Mouse (Mus musculus): ENCODE measurements at regions not wholly inside any gene's neighbourhood (a gene's known extent, or its start where the extent isn't known, plus 50 kb on each side); places are given as distances from the start of the nearest gene placed in this dataset.
A peak's percentile ranks its signal among the peaks of the same experiment; 100 is the strongest.

DNA sequence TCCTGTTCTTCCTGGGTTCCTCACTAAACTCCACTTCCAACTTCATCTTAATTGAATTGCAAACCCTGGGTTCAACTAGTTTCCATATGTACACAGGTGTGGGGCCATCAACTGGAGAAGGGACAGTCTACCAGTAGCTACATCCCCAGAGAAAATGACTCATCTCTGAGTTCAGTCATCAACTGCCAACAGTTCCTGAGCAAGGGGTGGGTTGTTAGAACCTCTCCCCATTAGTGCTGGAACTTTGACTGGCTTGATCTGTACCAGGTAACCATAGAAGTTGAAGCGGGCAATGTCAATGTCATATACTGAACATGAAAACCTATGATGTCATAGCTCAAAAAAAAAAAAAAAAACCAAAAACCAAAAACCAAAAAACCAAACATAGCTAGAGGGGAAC lies 69.8 kb downstream of the Gm21750 start:
- DNase-seq, result no peak

GRCm38 (mm10) chr14:73732161-73732560 lies 71.1 kb downstream of the Gm21750 start:
- peak; percentile 26 to 40 for DNase-seq

DNA sequence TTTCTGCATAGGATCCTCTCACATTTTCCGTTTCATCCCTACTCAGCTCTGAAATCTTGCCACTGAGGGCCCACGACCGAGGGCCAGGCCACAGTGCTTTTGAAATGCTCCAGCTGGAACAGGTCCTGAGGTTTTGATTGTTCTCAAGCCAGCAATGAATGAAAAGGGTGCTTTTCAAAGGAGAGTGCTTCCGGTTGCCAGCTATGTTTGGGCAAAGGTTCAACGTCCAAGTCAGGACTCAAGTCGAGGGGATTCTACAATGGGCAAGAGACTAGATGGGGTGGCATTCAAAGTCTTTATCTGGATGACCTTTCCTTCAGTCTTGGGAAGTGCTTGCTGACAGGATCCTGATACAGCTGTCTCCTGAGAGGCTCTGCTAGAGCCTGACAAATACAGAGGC lies 89.8 kb downstream of the Gm21750 start:
- DNase-seq, result no peak

DNA sequence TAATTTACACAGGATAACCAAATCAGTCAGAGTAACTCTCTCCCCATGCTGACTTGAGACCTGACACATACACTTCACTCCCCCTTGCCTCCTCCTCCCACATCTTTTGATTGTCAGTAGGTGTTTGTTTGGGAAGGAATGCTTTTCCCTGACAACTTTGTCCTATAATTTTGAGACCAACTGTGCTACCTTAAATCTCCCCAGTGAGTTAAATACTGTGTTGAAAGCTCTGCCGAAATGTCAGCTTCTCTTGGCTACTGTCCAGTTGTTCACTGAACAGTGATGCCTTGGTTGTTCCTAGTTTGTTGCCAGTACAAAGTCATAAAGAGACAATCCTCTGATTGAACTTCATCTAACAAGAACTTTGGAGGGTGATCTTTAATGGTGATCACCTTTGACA lies 99.0 kb downstream of the Gm21750 start:
- DNase-seq, result no peak

GRCm38 (mm10) chr14:73772964-73773363 lies 111.9 kb downstream of the Gm21750 start:
- no peak for DNase-seq

- DNase-seq, result no peak
Observed at GRCm38 (mm10) chr14:73773810-73774209, 112.8 kb downstream of the Gm21750 start.

- DNase-seq, result peak; percentile 22 to 40
Observed at GRCm38 (mm10) chr14:73776066-73776465, 115.0 kb downstream of the Gm21750 start.

- no peak for DNase-seq
Observed at GRCm38 (mm10) chr14:73807169-73807568, 146.1 kb downstream of the Gm21750 start.

DNA sequence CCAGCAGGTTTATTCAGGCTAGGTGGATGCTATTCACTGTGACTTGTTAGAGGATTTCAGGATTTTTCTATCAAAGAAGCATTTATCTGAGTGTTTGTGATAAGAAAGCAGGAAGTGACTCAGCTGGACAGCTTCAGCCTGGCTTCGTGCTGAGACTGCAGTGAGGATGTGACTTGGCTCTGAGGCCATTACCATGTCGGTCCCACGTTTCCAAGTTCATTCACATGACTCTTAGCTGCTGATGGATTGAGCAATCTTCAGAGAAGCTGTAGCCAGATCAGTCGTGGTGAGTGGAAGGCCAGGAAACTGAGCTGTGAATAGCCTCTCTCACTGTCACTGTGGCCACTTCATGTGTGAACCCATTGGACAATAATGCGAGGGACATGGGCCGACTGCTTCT lies 177.9 kb downstream of the Gm21750 start:
- DNase-seq, result no peak

- DNase-seq, result no peak
Observed at GRCm38 (mm10) chr14:73861782-73862181, 200.8 kb downstream of the Gm21750 start.

DNA sequence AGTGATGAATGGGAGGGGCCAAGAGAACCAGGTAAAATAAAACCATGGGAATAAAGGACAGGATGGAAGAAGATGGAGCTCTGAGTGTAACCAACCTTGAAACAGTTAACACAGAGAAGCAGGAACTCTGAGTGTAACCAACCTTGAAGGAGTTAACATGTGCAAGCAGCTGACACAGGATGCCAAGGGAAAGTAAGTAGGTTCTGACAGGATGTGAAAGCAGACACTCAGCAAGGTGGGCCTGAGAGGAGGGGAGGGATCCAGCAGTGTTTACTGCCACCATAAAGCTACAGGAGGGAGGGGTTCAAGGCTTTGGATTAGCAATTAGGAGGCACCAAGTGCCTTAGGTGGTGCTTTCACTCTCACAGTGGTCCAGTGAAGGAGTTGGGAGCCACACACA lies 213.3 kb downstream of the Gm21750 start:
- DNase-seq, result no peak

DNA sequence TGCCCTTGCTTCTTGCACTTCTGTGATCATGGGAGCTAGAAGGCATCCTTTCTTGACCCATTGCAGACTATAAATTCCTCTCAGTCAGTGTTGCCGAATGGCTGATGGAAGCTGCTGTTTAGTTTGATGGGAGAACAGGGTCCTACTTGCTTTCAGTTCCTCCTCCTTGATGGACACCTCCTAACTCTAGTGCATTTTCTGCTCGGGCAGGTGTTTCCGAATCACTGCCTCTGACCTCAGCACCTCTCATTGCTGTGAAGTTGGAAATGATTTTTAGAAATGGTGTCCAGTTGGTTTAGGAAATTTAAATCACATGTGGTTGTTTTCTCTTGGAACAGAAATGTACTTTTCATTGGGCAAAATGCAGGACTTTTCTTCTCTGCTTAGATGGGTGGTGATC lies 214.9 kb downstream of the Gm21750 start:
- no peak for DNase-seq

- no peak for DNase-seq
Observed at GRCm38 (mm10) chr14:73878267-73878666, 217.2 kb downstream of the Gm21750 start.

GRCm38 (mm10) chr14:73878866-73879419 lies 217.9 kb downstream of the Gm21750 start:
- DNase-seq, result no peak

DNA sequence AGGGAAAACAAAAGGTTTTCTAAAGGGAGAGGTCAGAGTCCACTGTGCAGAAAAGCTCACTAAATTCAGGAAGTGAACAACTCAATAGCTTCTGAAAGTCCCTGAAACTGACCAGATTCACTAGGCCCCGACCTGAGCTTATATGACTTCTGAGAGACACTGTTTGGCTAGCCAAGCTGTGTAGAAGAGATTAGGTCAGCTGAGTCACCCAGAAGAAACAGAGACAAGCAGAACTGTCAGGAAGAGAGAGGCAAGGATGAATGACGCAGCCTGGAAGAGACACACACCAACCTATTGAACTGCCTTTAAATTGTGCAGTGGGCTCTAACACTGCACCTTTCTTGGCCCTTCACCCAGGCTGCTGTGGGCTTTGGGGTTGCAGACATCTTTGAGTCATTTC lies 230.4 kb downstream of the Gm21750 start:
- DNase-seq, result no peak

- DNase-seq, result no peak
Observed at GRCm38 (mm10) chr14:73894844-73895243, 233.8 kb downstream of the Gm21750 start.

GRCm38 (mm10) chr14:73895266-73895665 lies 234.2 kb downstream of the Gm21750 start:
- no peak for DNase-seq

DNA sequence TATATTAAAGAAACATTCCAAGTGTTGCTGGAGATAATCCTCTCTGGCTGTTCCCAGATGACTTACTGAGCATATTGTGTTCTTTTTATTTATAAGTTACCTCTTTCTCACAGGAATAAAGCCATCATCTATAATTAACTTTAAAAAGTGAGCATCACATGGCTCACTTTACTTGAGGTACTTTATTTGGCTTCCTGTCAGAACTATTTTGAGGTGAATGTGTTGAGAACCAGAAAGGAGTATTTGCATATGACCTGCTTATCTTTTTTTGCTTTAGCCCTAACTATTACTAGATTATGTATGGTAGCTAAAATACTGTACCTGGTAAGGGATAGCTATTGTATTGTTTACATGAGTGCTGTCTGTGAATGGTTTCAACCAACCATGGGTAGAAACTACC lies 238.1 kb downstream of the Gm21750 start:
- no peak for DNase-seq

DNA sequence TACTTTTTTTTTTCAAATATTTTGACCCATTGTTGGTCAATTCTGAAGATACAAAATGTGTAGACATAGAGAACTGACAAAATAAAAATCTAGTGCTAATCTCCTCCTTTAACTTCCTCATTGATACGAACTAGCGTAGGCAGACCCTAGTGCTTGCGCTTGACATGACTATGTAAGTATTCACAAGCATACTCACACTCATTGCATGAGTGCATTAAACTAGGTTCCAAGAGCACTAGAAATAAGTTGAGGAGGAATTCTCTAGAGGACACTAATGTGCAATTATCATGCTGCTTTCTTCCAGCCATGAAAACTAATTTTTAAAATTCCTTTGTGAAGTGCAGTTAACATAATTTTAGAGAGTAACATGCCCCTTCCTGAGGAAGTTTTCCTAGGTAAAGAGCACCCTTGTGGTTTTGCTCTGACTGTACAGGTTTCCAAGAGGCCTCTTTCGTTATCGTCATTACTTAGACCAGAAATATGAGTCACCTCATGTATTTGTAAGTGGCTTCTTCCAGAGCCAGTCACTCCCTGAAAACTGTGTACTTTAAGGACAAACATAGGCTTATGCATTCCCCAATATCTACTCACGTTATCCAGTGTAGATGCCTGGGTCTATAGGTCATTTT lies 241.2 kb downstream of the Gm21750 start:
- no peak for DNase-seq

GRCm38 (mm10) chr14:73913756-73914448 lies 252.9 kb downstream of the Gm21750 start:
- no peak for DNase-seq

DNA sequence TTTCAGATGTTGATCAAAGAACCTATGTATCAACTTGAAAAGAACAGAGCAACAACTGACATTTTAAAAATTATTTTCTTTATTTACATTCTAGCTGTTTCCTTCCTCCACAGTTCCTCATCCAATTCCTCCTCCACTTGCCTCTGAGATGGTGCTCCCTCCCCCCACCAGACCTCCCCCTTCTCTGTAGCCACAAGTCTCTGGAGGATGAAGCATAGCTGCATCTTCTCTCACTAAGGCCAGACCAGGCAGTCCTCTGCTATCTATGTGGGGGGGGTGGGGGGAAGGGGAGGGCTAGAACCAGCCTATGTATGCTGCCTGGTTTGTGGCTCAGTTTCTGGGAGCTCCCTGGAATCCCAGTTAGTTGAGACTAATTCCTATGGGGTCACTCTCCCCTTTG lies 255.0 kb downstream of the Gm21750 start:
- no peak for DNase-seq

DNA sequence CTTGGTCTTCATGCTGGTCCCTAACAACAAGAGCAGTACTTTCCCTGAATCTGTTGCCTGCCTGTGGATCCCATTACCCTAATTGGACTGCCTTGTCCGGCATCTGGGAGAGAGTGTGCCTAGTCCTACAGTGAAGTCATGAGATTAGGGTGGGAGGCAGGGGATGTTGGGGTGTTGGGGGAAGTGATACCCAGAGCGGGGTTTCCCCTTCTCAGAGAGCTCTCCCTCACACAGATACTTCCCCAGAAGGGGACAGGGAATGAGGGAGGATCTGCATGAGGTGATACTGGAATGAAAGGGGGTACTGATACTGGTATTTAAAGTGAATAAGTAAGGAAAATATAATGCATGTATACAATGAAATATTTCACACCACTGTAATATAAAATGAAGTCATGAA lies 270.1 kb downstream of the Gm21750 start:
- DNase-seq, result no peak

DNA sequence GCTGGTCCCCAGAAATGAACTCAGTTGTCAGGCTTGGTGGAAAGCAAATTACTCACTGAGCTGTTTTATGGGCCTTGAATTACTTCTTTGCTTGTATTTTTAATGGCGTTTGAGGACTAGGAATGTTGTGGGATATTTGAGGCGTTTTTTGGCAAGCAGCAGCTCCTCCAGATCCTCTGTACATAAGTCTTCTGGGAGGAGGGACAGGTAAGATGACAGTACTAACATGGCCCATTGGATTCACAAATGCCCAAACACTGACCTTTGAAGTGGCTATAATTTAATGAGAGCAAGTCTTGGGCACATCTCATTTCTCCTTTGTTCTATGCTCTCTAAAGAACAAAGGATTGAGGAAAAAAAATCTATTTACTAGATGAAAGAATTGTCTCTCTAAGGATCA lies 286.3 kb downstream of the Gm21750 start:
- no peak for DNase-seq

- no peak for DNase-seq
Observed at GRCm38 (mm10) chr14:73952511-73952910, 291.5 kb downstream of the Gm21750 start.
